ENCODE assay signal across 22 mouse cellular contexts in genomic region chr16:30507120-30507519, GRCm38 (mm10). TPM values are rescaled to one million over a fixed set of nuclear protein-coding genes. Genes with fewer than 3 reads are reported as not detected.
DNase-seq lines count a peak whose midpoint lies in the region; ATAC-seq and TF ChIP-seq lines count a peak whose summit lies in the region.
"Had no signal": no experiment of that assay in that cellular context is flagged by ENCODE, and none has a peak within 500 bp of the region (broad histone marks: within the 10 kb centered on the region; RNA-seq: fewer than 3 reads in every experiment).

No protein-coding gene starts in this region.

- WGBS in heart, adult 2 months, result 38% methylated on average over 10 of the region's 10 CpGs
- 30% methylated on average over 10 of the region's 10 CpGs for WGBS in intestine, embryonic 14.5 days
- WGBS in intestine, embryonic 15.5 days, result 41% methylated on average over 10 of the region's 10 CpGs
- 66% methylated on average over 10 of the region's 10 CpGs for WGBS in liver, embryonic 13.5 days (ENCODE audit: insufficient replicate concordance)

- H3K27me3 ChIP-seq in heart, adult 2 months (ENCODE audit: control insufficient read depth, insufficient read depth, low read length), result no peaks in the 10 kb centered on the region
- H3K27me3 ChIP-seq in intestine, embryonic 14.5 days (replicated peaks; ENCODE audit: control insufficient read depth, insufficient read depth, low read length), result no peaks in the 10 kb centered on the region
- H3K27me3 ChIP-seq in intestine, embryonic 15.5 days (replicated peaks), result no peaks in the 10 kb centered on the region
- 0 out of 2 replicates have a peak, but pooled peaks cover 2% of the 10 kb centered on the region for H3K27me3 ChIP-seq in liver, embryonic 13.5 days
- H3K27me3 ChIP-seq: limb, embryonic 15.5 days; neural tube, embryonic 13.5 days had no signal

- peak; percentile 91 for DNase-seq in heart, adult 11 months
- no peak for DNase-seq in heart, adult 2 months
- DNase-seq in intestine, embryonic 14.5 days (ENCODE audit: low spot score), result no peak
- no peak for DNase-seq in liver, embryonic 13.5 days
- no peak for DNase-seq in liver
- no peak for DNase-seq in left cerebral cortex, postnatal 25 days (ENCODE audit: low spot score in 2 of 2)
- DNase-seq in layer of hippocampus, adult 9-11 months, result no peak
- DNase-seq: adrenal gland, postnatal 10 days; cerebellum, adult 18-20 months; cerebellum, postnatal 14 days; gastrocnemius, postnatal 25 days; kidney, adult 8-10 months; left cerebral cortex, postnatal 4 days had no signal

- intact Hi-C loops in heart, adult 2 months (cut with DNase I), result loop anchor here (10.0 kb wide), 1 partner anchor 322 kb away; no protein-coding TSS in a partner anchor
- intact Hi-C loops in left cerebral cortex, postnatal 25 days (cut with DNase I), result no loop called here

- TF ChIP-seq EP300 in heart, adult 2 months (IDR thresholded peaks at IDR 0.05; ENCODE audit: insufficient read depth, low read depth, low read length), result no peak

- TF ChIP-seq CTCF in heart, adult 2 months (IDR thresholded peaks at IDR 0.05), result no peak

- no peaks in the 10 kb centered on the region for H3K9me3 ChIP-seq in intestine, embryonic 14.5 days (ENCODE audit: control insufficient read depth, low read length)
- H3K9me3 ChIP-seq in intestine, embryonic 15.5 days, result no peaks in the 10 kb centered on the region
- H3K9me3 ChIP-seq in liver, embryonic 13.5 days (replicated peaks), result no peaks in the 10 kb centered on the region
- H3K9me3 ChIP-seq: forebrain, embryonic 10.5 days; limb, embryonic 15.5 days; midbrain, embryonic 10.5 days; neural tube, embryonic 13.5 days had no signal

- no peaks in the 10 kb centered on the region for H3K36me3 ChIP-seq in heart, adult 2 months (ENCODE audit: control insufficient read depth, insufficient read depth, low read length)
- no peaks in the 10 kb centered on the region for H3K36me3 ChIP-seq in intestine, embryonic 14.5 days (ENCODE audit: control insufficient read depth, insufficient read depth, low read length)
- no peaks in the 10 kb centered on the region for H3K36me3 ChIP-seq in intestine, embryonic 15.5 days
- H3K36me3 ChIP-seq in liver, embryonic 13.5 days, result no peaks in the 10 kb centered on the region
- H3K36me3 ChIP-seq: forebrain, embryonic 10.5 days; limb, embryonic 15.5 days; midbrain, embryonic 10.5 days; neural tube, embryonic 13.5 days had no signal

- no peak overlapping the region for H3K9ac ChIP-seq in heart, adult 2 months (ENCODE audit: low read depth, low read length)
- H3K9ac ChIP-seq in intestine, embryonic 14.5 days (ENCODE audit: low read length), result no peak overlapping the region
- H3K9ac ChIP-seq in intestine, embryonic 15.5 days, result no peak overlapping the region; the same call in 1 of the 2 replicates
- 0 out of 2 replicates have a peak overlapping the region, but pooled peaks have one; percentile 9 for H3K9ac ChIP-seq in liver, embryonic 13.5 days
- H3K9ac ChIP-seq: hindbrain, embryonic 14.5 days; limb, embryonic 15.5 days; neural tube, embryonic 13.5 days had no signal

- no peak overlapping the region for H3K27ac ChIP-seq in heart, adult 2 months
- H3K27ac ChIP-seq in intestine, embryonic 14.5 days (ENCODE audit: low read depth), result 0 out of 2 replicates have a peak overlapping the region, but pooled peaks have one; percentile 9
- H3K27ac ChIP-seq in intestine, embryonic 15.5 days, result no peak overlapping the region
- H3K27ac ChIP-seq in liver, embryonic 13.5 days, result no peak overlapping the region
- H3K27ac ChIP-seq: forebrain, embryonic 10.5 days; hindbrain, embryonic 14.5 days; left cerebral cortex, adult 2 months; limb, embryonic 15.5 days; midbrain, embryonic 10.5 days; neural tube, embryonic 13.5 days had no signal

- H3K79me2 ChIP-seq in heart, adult 2 months (replicated peaks; ENCODE audit: control insufficient read depth, insufficient read depth, low read length), result no peaks in the 10 kb centered on the region

- peaks cover 8% of the 10 kb centered on the region for H3K4me1 ChIP-seq in heart, adult 2 months (ENCODE audit: control insufficient read depth, insufficient read depth, low read length)
- H3K4me1 ChIP-seq in intestine, embryonic 14.5 days (replicated peaks; ENCODE audit: control insufficient read depth, insufficient read depth, low read length), result peaks cover 28% of the 10 kb centered on the region
- H3K4me1 ChIP-seq in intestine, embryonic 15.5 days (replicated peaks), result peaks cover 13% of the 10 kb centered on the region
- peaks cover 58% of the 10 kb centered on the region for H3K4me1 ChIP-seq in liver, embryonic 13.5 days (replicated peaks)

- ATAC-seq in intestine, embryonic 14.5 days (replicated peaks; ENCODE audit: low FRiP score, low TSS enrichment, low read depth), result no peak
- no peak for ATAC-seq in intestine, embryonic 15.5 days
- ATAC-seq in liver, embryonic 13.5 days (ENCODE audit: low read depth), result no peak
- ATAC-seq: midbrain, embryonic 16.5 days had no signal

- TF ChIP-seq POLR2A in heart, adult 2 months (IDR thresholded peaks at IDR 0.05; ENCODE audit: insufficient read depth, low read depth, low read length), result no peak

- H3K4me3 ChIP-seq in heart, adult 2 months, result no peak overlapping the region
- H3K4me3 ChIP-seq in intestine, embryonic 14.5 days (ENCODE audit: low read depth, low read length), result no peak overlapping the region
- H3K4me3 ChIP-seq in intestine, embryonic 15.5 days (replicated peaks), result no peak overlapping the region
- H3K4me3 ChIP-seq in liver, embryonic 13.5 days (replicated peaks), result no peak overlapping the region
- H3K4me3 ChIP-seq: forebrain, embryonic 10.5 days; left cerebral cortex, adult 2 months; limb, embryonic 15.5 days; midbrain, embryonic 10.5 days; myocyte; neural tube, embryonic 13.5 days had no signal

- H3K4me2 ChIP-seq in intestine, embryonic 14.5 days (ENCODE audit: low read length), result no peak overlapping the region
- no peak overlapping the region for H3K4me2 ChIP-seq in intestine, embryonic 15.5 days (replicated peaks)
- no peak overlapping the region for H3K4me2 ChIP-seq in liver, embryonic 13.5 days
- H3K4me2 ChIP-seq: hindbrain, embryonic 14.5 days; limb, embryonic 15.5 days; neural tube, embryonic 13.5 days had no signal

RNA-seq across cellular contexts. Expression of gene Tmem44, which starts 43.5 kb away (rescaled TPM):
- total RNA-seq in heart, adult 2 months (2021), result 1 to 10 TPM; 4.4 to 5.8 TPM
- polyA plus RNA-seq in heart, adult 2 months (2012; rRNA removed), result 9.8 and 12.0 TPM in 2 replicates
- polyA plus RNA-seq in intestine, embryonic 14.5 days (2014; fragmentation: Nextera tagmentation; extraction: Ambion mirVana), result 15.0 and 15.6 TPM in 2 replicates
- polyA plus RNA-seq in intestine, embryonic 15.5 days (2015; fragmentation: Nextera tagmentation; extraction: Ambion mirVana), result 9.1 and 10.0 TPM in 2 replicates
- polyA plus RNA-seq in liver, embryonic 13.5 days (2015; fragmentation: Nextera tagmentation; extraction: Ambion mirVana), result 1.0 and 1.2 TPM in 2 replicates
- total RNA-seq in left cerebral cortex, postnatal 25 days (2021), result 10 to 100 TPM; 66.5 to 73.7 TPM
